Mouse (Mus musculus) kidney, adult 2 months (tissue): ENCODE results near the gene Olfr710. TPM values are rescaled to one million over a fixed set of nuclear protein-coding genes. Genes with fewer than 3 reads are reported as not detected.
"Not testable (repeated sequence)": the region's sequence is repeated elsewhere in the genome, so short reads cannot be mapped to it uniquely, and the experiment has no call there.

Experiments
- DNase-seq: peaks from one replicate; pipeline ENCODE4 v3.0.0; 2021
- H3K27ac ChIP-seq: fragments of 200-500 bp; 2 replicates; pipeline ENCODE4 v1.5.1; 2012; ENCODE audit warnings: low read depth, low read length, control low read depth, inconsistent platforms; ENCODE audit not compliant: insufficient read depth
- H3K27me3 ChIP-seq: fragments of 200-500 bp; replicated peaks from 2 replicates; pipeline ENCODE4 v1.6.1; 2012; ENCODE audit warnings: mild to moderate bottlenecking, moderate library complexity, low read length, inconsistent platforms; ENCODE audit not compliant: control insufficient read depth, insufficient read depth
- H3K36me3 ChIP-seq: fragments of 200-500 bp; 2 replicates; pipeline ENCODE4 v1.6.1; 2012; ENCODE audit warnings: mild to moderate bottlenecking, moderate library complexity, low read length, inconsistent platforms; ENCODE audit not compliant: control insufficient read depth, insufficient read depth
- H3K4me1 ChIP-seq: fragments of 200-500 bp; 2 replicates; pipeline ENCODE4 v1.6.1; 2011; ENCODE audit warnings: low read length; ENCODE audit not compliant: control insufficient read depth, insufficient read depth
- H3K4me3 ChIP-seq: fragments of 200-500 bp; 2 replicates; pipeline ENCODE4 v1.5.1; 2011; ENCODE audit warnings: mild to moderate bottlenecking, low read depth, low read length, control low read depth; ENCODE audit not compliant: insufficient read depth
- CTCF ChIP-seq: fragments of 200-500 bp; conservative IDR thresholded peaks from 2 replicates; pipeline ENCODE4 v1.5.1; 2011; ENCODE audit warnings: low read depth, mild to moderate bottlenecking, control low read depth, low read length, moderate library complexity, mixed read lengths; ENCODE audit not compliant: insufficient read depth, insufficient read length
- POLR2A ChIP-seq: fragments of 200-500 bp; IDR thresholded peaks from one replicate; pipeline ENCODE4 v1.6.1; 2011; ENCODE audit warnings: low read depth, low read length, control low read depth
- WGBS: fragments of 180-500 bp; shearing (Covaris S2); methylation state at CpG from one replicate; pipeline ENCODE4 v1.1.7; 2018; 5-methylcytosine and 5-hydroxymethylcytosine counted together
- polyA plus RNA-seq: library from polyadenylated mRNA; depleted of rRNA; stranded (reverse); fragments of >200 nt; gene quantifications from 2 replicates; pipeline ENCODE4 v1.2.3, GENCODE M21; 2012; rRNA removed

The Olfr710 gene
- polyA plus RNA-seq = not detected in 2 replicates

GRCm38 (mm10) chr7:106948212-106948611 lies at the start of gene Olfr710:
TSS of gene Olfr710 (minus strand) at chr7:106948312.
- 68% methylated on average over 3 of the region's 3 CpGs for WGBS
- Histone ChIP-seq H3K27me3 (no peaks in the 10 kb centered on the region), H3K4me1 (no peaks in the 10 kb centered on the region), H3K27ac (no peak within 1 kb of the TSS), H3K36me3 (no peaks in the 10 kb centered on the region), H3K4me3 (no peak within 1 kb of the TSS)
- DNase-seq = no peak
- TF ChIP-seq POLR2A (no peak), CTCF (no peak)

- TF ChIP-seq CTCF = no peak
- TF ChIP-seq POLR2A = no peak
- Histone ChIP-seq H3K4me3 (no peak overlapping the region), H3K27me3 (no peaks in the 10 kb centered on the region), H3K36me3 (no peaks in the 10 kb centered on the region), H3K4me1 (no peaks in the 10 kb centered on the region), H3K27ac (no peak overlapping the region)
- 92% methylated on average over 3 of the region's 3 CpGs for WGBS
- DNase-seq = no peak
Measured at GRCm38 (mm10) chr7:106985236-106985635, 37.1 kb upstream of the Olfr710 start.

GRCm38 (mm10) chr7:106975353-106975752 lies 27.2 kb upstream of the Olfr710 start, which contains the start of gene Olfr711:
TSS of gene Olfr711 (minus strand) at chr7:106975453.
- Histone ChIP-seq H3K36me3 (no peaks in the 10 kb centered on the region), H3K4me3 (no peak within 1 kb of the TSS), H3K4me1 (no peaks in the 10 kb centered on the region), H3K27me3 (no peaks in the 10 kb centered on the region), H3K27ac (no peak within 1 kb of the TSS)
- TF ChIP-seq POLR2A = no peak
- no peak for TF ChIP-seq CTCF
- whole genome bisulfite sequencing = 54% methylated on average over 1 of the region's 1 CpGs
- no peak for DNase-seq

- H3K4me3 ChIP-seq, H3K27me3 ChIP-seq, DNase-seq, H3K4me1 ChIP-seq, H3K36me3 ChIP-seq, H3K27ac ChIP-seq: not testable (repeated sequence)
- TF ChIP-seq CTCF = 0 out of 2 replicates have a peak, but pooled peaks have one; percentile 18
Measured at GRCm38 (mm10) chr7:106967503-106967902, 19.4 kb upstream of the Olfr710 start.

GRCm38 (mm10) chr7:106963837-106964236 lies 15.7 kb upstream of the Olfr710 start, which contains the start of gene Olfr6:
TSS of gene Olfr6 (minus strand) at chr7:106963937.
- H3K27me3 ChIP-seq = no peaks in the 10 kb centered on the region
- no peaks in the 10 kb centered on the region for H3K36me3 ChIP-seq
- no peak within 1 kb of the TSS for H3K27ac ChIP-seq
- 84% methylated on average over 1 of the region's 1 CpGs for WGBS
- H3K4me3 ChIP-seq = no peak within 1 kb of the TSS
- TF ChIP-seq POLR2A (no peak), CTCF (no peak)
- H3K4me1 ChIP-seq = no peaks in the 10 kb centered on the region
- no peak for DNase-seq

GRCm38 (mm10) chr7:106932119-106932518 lies 16.0 kb downstream of the Olfr710 start, which contains the start of gene Olfr709-ps1:
TSS of gene Olfr709-ps1 (minus strand) at chr7:106932219.
- Histone ChIP-seq H3K4me1 (no peaks in the 10 kb centered on the region), H3K27me3 (no peaks in the 10 kb centered on the region), H3K36me3 (no peaks in the 10 kb centered on the region), H3K4me3 (no peak within 1 kb of the TSS), H3K27ac (no peak within 1 kb of the TSS)
- DNase-seq = no peak
- TF ChIP-seq POLR2A (no peak), CTCF (no peak)

GRCm38 (mm10) chr7:106920961-106921360 lies 27.2 kb downstream of the Olfr710 start:
- not testable (repeated sequence) for H3K27ac ChIP-seq, DNase-seq, H3K4me3 ChIP-seq, H3K36me3 ChIP-seq, H3K27me3 ChIP-seq, H3K4me1 ChIP-seq
- 91% methylated on average over 7 of the region's 7 CpGs for WGBS

GRCm38 (mm10) chr7:106907676-106908075 lies 40.4 kb downstream of the Olfr710 start, which contains the start of gene Olfr1532-ps1:
TSS of gene Olfr1532-ps1 (plus strand) at chr7:106908001.
- TF ChIP-seq POLR2A = no peak
- Histone ChIP-seq H3K4me1 (no peaks in the 10 kb centered on the region), H3K27ac (no peak within 1 kb of the TSS), H3K36me3 (no peaks in the 10 kb centered on the region), H3K27me3 (no peaks in the 10 kb centered on the region), H3K4me3 (no peak within 1 kb of the TSS)
- 65% methylated on average over 2 of the region's 2 CpGs for WGBS
- no peak for DNase-seq

GRCm38 (mm10) chr7:106901141-106901540 lies 47.0 kb downstream of the Olfr710 start, which contains the start of gene Olfr707:
TSS of gene Olfr707 (minus strand) at chr7:106901241.
- not testable (repeated sequence) for H3K27ac ChIP-seq, H3K4me3 ChIP-seq, H3K27me3 ChIP-seq, H3K4me1 ChIP-seq, DNase-seq, H3K36me3 ChIP-seq
- WGBS = 74% methylated on average over 3 of the region's 3 CpGs
